In the genomic region with DNA sequence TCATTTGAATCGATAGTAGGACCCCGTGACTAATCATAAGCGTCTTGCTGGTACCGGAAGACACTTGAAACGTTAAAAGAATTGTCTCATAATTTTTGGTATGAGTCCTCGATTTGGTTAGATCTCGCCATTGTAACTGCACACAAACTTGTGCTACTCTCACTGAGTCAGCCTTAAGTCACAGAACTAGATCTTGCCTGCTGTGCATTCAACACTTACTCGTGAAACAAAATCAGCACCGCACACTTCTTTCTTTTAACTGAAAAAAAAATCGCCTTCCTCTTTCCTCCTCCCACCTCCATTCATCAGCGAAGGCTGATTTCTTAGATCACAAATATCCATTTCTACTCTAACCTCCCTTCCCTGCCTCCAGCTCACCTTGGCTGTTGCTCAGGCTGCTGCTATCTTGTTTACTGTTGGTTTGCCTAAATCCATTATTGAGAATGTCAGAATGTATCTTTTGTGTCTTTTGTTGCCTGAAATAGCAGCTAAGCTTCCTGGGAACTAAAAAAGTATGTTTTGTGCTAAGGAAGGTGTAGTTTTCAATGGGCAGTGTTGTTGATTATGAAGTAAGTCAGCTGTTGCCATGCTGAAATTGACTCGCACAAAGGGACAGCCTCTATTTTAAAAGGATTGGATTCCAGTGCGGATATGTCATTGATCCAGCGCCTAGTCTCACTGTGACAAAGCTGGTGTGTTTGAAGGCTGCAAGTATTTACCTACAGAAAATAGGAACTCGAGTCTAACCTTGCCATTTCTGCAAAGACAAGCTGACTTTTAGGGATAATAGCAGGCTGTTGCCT, we compare ENCODE assay signal across 8 mouse cellular contexts. TPM values are rescaled to one million over a fixed set of nuclear protein-coding genes. Genes with fewer than 3 reads are reported as not detected.
DNase-seq lines count a peak whose midpoint lies in the region; ATAC-seq and TF ChIP-seq lines count a peak whose summit lies in the region.

No protein-coding gene starts in this region.

- H3K4me2 ChIP-seq in limb, embryonic 13.5 days (replicated peaks): peak overlapping the region; percentile 76
- H3K4me2 ChIP-seq in stomach, embryonic 15.5 days: peak overlapping the region; percentile 88

- H3K9me3 ChIP-seq in limb, embryonic 13.5 days: no peaks in the 10 kb centered on the region
- no peaks in the 10 kb centered on the region for H3K9me3 ChIP-seq in stomach, embryonic 15.5 days

- ATAC-seq in limb, embryonic 13.5 days (ENCODE audit: low FRiP score, low read depth): no peak
- ATAC-seq in stomach, embryonic 15.5 days (ENCODE audit: insufficient read depth, low FRiP score, low read depth): no peak

- TF ChIP-seq CTCF in thymus, adult 2 months (IDR thresholded peaks at IDR 0.05; ENCODE audit: borderline replicate concordance, control insufficient read depth, extremely low read depth, insufficient read depth, low read length, poor library complexity): no peak

- 0 out of 2 replicates have a peak, but pooled peaks cover 4% of the 10 kb centered on the region for H3K4me1 ChIP-seq in thymus, adult 2 months (replicated peaks; ENCODE audit: control insufficient read depth, insufficient read depth, low read length)
- peaks cover 15% of the 10 kb centered on the region for H3K4me1 ChIP-seq in limb, embryonic 13.5 days
- 0 out of 2 replicates have a peak, but pooled peaks cover 12% of the 10 kb centered on the region for H3K4me1 ChIP-seq in stomach, embryonic 15.5 days

- no peaks in the 10 kb centered on the region for H3K36me3 ChIP-seq in thymus, adult 2 months (ENCODE audit: control insufficient read depth, insufficient read depth, low read length)
- no peaks in the 10 kb centered on the region for H3K36me3 ChIP-seq in limb, embryonic 13.5 days
- no peaks in the 10 kb centered on the region for H3K36me3 ChIP-seq in stomach, embryonic 15.5 days

- peak overlapping the region; percentile 89 for H3K9ac ChIP-seq in limb, embryonic 13.5 days
- H3K9ac ChIP-seq in stomach, embryonic 15.5 days: peak overlapping the region; percentile 84

- WGBS in thymus, adult 2 months: 16% methylated on average over 15 of the region's 15 CpGs
- 8% methylated on average over 15 of the region's 15 CpGs for WGBS in limb, embryonic 13.5 days
- 4% methylated on average over 15 of the region's 15 CpGs for WGBS in stomach, embryonic 15.5 days

- peak overlapping the region; percentile 82 for H3K4me3 ChIP-seq in thymus, adult 2 months (ENCODE audit: control insufficient read depth, insufficient read depth, low read length)
- H3K4me3 ChIP-seq in limb, embryonic 13.5 days: peak overlapping the region; percentile 90
- peak overlapping the region; percentile 88 for H3K4me3 ChIP-seq in stomach, embryonic 15.5 days (replicated peaks)

- DNase-seq in cerebellum, adult 9-10 months: peak; percentile 22
- no peak for DNase-seq in cerebellum, adult 11-12 months
- no peak for DNase-seq in thymus, adult 2 months
- DNase-seq in thymus, postnatal 10 days (ENCODE audit: low spot score in 2 of 2): no peak
- no peak for DNase-seq in spleen, adult 12 weeks (ENCODE audit: low spot score)
- DNase-seq in layer of hippocampus, adult 11-12 months (ENCODE audit: low spot score): no peak

- no peaks in the 10 kb centered on the region for H3K27me3 ChIP-seq in thymus, adult 2 months (ENCODE audit: control insufficient read depth, insufficient read depth, low read length)
- peaks cover 6% of the 10 kb centered on the region; the same call in 1 of the 2 replicates for H3K27me3 ChIP-seq in limb, embryonic 13.5 days
- no peaks in the 10 kb centered on the region for H3K27me3 ChIP-seq in stomach, embryonic 15.5 days (replicated peaks)

- TF ChIP-seq POLR2A in thymus, adult 2 months (IDR thresholded peaks at IDR 0.05; ENCODE audit: control insufficient read depth, extremely low read depth, insufficient read depth, low read length, poor library complexity): no peak

- no peak overlapping the region for H3K27ac ChIP-seq in thymus, adult 2 months (ENCODE audit: control insufficient read depth, insufficient read depth, low read length)
- H3K27ac ChIP-seq in limb, embryonic 13.5 days: peak overlapping the region; percentile 86; the same call in 1 of the 2 replicates
- peak overlapping the region; percentile 85 for H3K27ac ChIP-seq in stomach, embryonic 15.5 days

RNA-seq across cellular contexts. Expression of gene Cers6, which starts 1.4 kb away (rescaled TPM):
- 20.7 and 21.1 TPM in 2 replicates for polyA plus RNA-seq in thymus, adult 2 months (2012; rRNA removed)
- polyA plus RNA-seq in limb, embryonic 13.5 days (2015; fragmentation: Nextera tagmentation; extraction: Ambion mirVana): 26.1 and 28.3 TPM in 2 replicates
- polyA plus RNA-seq in stomach, embryonic 15.5 days (2015; fragmentation: Nextera tagmentation; extraction: Ambion mirVana): 25.7 and 30.4 TPM in 2 replicates
